Comparison of ENCODE assay signal across 8 mouse cellular contexts in the genomic region with DNA sequence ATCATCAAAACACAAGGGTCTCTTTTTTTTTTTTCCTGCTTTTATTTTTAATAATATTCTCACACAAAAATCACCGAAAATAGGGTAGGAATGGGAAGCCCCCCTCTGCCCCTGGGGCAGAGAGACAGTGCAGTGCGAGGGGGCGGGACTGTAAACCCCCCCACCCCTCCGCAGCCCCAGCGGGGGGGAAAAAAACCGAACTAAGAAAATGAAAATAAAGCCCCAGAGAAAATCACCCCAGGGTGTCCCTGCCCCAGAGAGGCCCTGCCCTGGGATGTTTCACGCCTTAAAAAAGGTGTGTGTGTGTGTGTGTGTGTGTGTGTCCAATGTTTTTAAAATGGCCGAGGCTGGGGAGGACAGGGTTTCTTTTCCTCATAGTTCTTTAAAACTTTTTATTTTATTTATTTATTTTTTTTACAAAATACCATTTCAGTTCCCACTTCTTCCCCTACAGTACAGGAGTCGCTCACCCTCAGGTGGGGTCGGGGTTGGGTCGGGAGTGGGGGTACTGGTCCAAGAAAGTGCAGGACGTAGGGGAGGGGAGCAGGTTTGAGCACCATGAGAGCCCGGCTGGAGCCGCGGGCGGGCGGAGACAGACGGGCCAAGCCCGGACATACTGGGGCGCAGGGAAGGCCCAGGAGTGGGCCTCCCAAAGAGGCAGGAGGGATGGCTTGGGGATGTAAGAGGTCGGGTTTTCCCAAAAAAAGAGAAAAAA. TPM values are rescaled to one million over a fixed set of nuclear protein-coding genes. Genes with fewer than 3 reads are reported as not detected.
DNase-seq lines count a peak whose midpoint lies in the region; ATAC-seq and TF ChIP-seq lines count a peak whose summit lies in the region.

No protein-coding gene starts in this region.

- intact Hi-C loops in heart, postnatal 25 days (cut with DNase I): loop anchor here (5.0 kb wide), 1 partner anchor 301 kb away; a partner anchor contains a TSS

- no peak for TF ChIP-seq CTCF in cerebellum, adult 2 months (IDR thresholded peaks at IDR 0.05; ENCODE audit: borderline replicate concordance, insufficient read depth, low read depth, low read length)
- TF ChIP-seq CTCF in liver, embryonic 14.5 days (IDR thresholded peaks at IDR 0.05; ENCODE audit: low read depth): no peak

- peak overlapping the region; percentile 60 for H3K4me3 ChIP-seq in heart, embryonic 12.5 days
- peak overlapping the region; percentile 52 for H3K4me3 ChIP-seq in cerebellum, adult 2 months (replicated peaks; ENCODE audit: insufficient read depth, low read depth, low read length)
- peak overlapping the region; percentile 87 for H3K4me3 ChIP-seq in heart, embryonic 15.5 days
- H3K4me3 ChIP-seq in liver, embryonic 14.5 days (ENCODE audit: insufficient read depth in 1 of 2, low read depth in 2 of 2, low read length in 2 of 2): no peak overlapping the region

- TF ChIP-seq EP300 in liver, embryonic 14.5 days (IDR thresholded peaks at IDR 0.05; ENCODE audit: low read depth): no peak

- ATAC-seq in heart, embryonic 12.5 days (ENCODE audit: insufficient number of reproducible peaks, low FRiP score): no peak
- no peak for ATAC-seq in heart, embryonic 15.5 days (replicated peaks; ENCODE audit: insufficient number of reproducible peaks, insufficient read depth, low FRiP score, low read depth)
- no peak for ATAC-seq in liver, embryonic 14.5 days (ENCODE audit: insufficient read depth)

- H3K27ac ChIP-seq in heart, embryonic 12.5 days (ENCODE audit: poor library complexity, severe bottlenecking): peak overlapping the region; percentile 93
- no peak overlapping the region; the same call in 1 of the 2 replicates for H3K27ac ChIP-seq in cerebellum, adult 2 months (ENCODE audit: insufficient read depth, low read length)
- H3K27ac ChIP-seq in heart, embryonic 15.5 days: peak overlapping the region; percentile 99
- no peak overlapping the region for H3K27ac ChIP-seq in liver, embryonic 14.5 days

- H3K4me1 ChIP-seq in heart, embryonic 12.5 days (replicated peaks): peaks cover 53% of the 10 kb centered on the region
- H3K4me1 ChIP-seq in cerebellum, adult 2 months (ENCODE audit: control insufficient read depth, insufficient read depth, low read length): peaks cover 13% of the 10 kb centered on the region; the same call in 1 of the 2 replicates
- peaks cover 53% of the 10 kb centered on the region for H3K4me1 ChIP-seq in heart, embryonic 15.5 days (replicated peaks)
- H3K4me1 ChIP-seq in liver, embryonic 14.5 days (replicated peaks; ENCODE audit: control insufficient read depth in 2 of 2, insufficient read depth in 2 of 2, low read length in 1 of 2): peaks cover 6 to 15% of the 10 kb centered on the region in 2 experiments

- H3K27me3 ChIP-seq in heart, embryonic 12.5 days (replicated peaks): no peaks in the 10 kb centered on the region; the same call in 1 of the 2 replicates
- no peaks in the 10 kb centered on the region for H3K27me3 ChIP-seq in cerebellum, adult 2 months (ENCODE audit: control insufficient read depth, insufficient read depth, low read length)
- no peaks in the 10 kb centered on the region for H3K27me3 ChIP-seq in heart, embryonic 15.5 days
- no peaks in the 10 kb centered on the region for H3K27me3 ChIP-seq in liver, embryonic 14.5 days (ENCODE audit: control insufficient read depth, insufficient read depth, low read length)

- H3K4me2 ChIP-seq in heart, embryonic 12.5 days: peak overlapping the region; percentile 76
- peak overlapping the region; percentile 82 for H3K4me2 ChIP-seq in heart, embryonic 15.5 days
- H3K4me2 ChIP-seq in liver, embryonic 14.5 days (ENCODE audit: low read depth): peak overlapping the region; percentile 94; the same call in 1 of the 2 replicates

- no peak for DNase-seq in heart, postnatal 25 days (ENCODE audit: low spot score)
- DNase-seq in cerebellum, adult 2 months: peak; percentile 22 to 25
- no peak for DNase-seq in liver, embryonic 14.5 days (ENCODE audit: low read depth in 3 of 3, low spot score in 3 of 3)
- no peak for DNase-seq in ovary, postnatal 14 days (ENCODE audit: low spot score)
- no peak for DNase-seq in right cerebral cortex, postnatal 4 days
- no peak for DNase-seq in left cerebral cortex, adult 9 months (ENCODE audit: low spot score in 2 of 2)

- H3K9me3 ChIP-seq in heart, embryonic 12.5 days (replicated peaks): no peaks in the 10 kb centered on the region
- H3K9me3 ChIP-seq in heart, embryonic 15.5 days (replicated peaks): no peaks in the 10 kb centered on the region
- no peaks in the 10 kb centered on the region for H3K9me3 ChIP-seq in liver, embryonic 14.5 days (ENCODE audit: control insufficient read depth, low read length)

- 17% methylated on average over 21 of the region's 21 CpGs for WGBS in heart, embryonic 12.5 days
- WGBS in cerebellum, adult 2 months: 49% methylated on average over 21 of the region's 21 CpGs
- 30% methylated on average over 21 of the region's 21 CpGs for WGBS in heart, embryonic 15.5 days
- 51% methylated on average over 21 of the region's 21 CpGs for WGBS in liver, embryonic 14.5 days (ENCODE audit: insufficient replicate concordance)

- H3K36me3 ChIP-seq in heart, embryonic 12.5 days: peaks cover 43% of the 10 kb centered on the region
- peaks cover 39% of the 10 kb centered on the region for H3K36me3 ChIP-seq in heart, embryonic 15.5 days
- H3K36me3 ChIP-seq in liver, embryonic 14.5 days (replicated peaks; ENCODE audit: control insufficient read depth, insufficient read depth, low read depth): peaks cover 5% of the 10 kb centered on the region

- no peak for TF ChIP-seq POLR2A in cerebellum, adult 2 months (IDR thresholded peaks at IDR 0.05; ENCODE audit: borderline replicate concordance, insufficient read depth, low read length)

- H3K9ac ChIP-seq in heart, embryonic 12.5 days: peak overlapping the region; percentile 82
- peak overlapping the region; percentile 54 for H3K9ac ChIP-seq in heart, embryonic 15.5 days
- no peak overlapping the region for H3K9ac ChIP-seq in liver, embryonic 14.5 days (replicated peaks)

RNA-seq across cellular contexts. Expression of a gene that starts 0.6 kb away (rescaled TPM):
- polyA plus RNA-seq in heart, embryonic 12.5 days (2016; fragmentation: Nextera tagmentation; extraction: Ambion mirVana): 34.4 and 35.7 TPM in 2 replicates
- total RNA-seq in heart, postnatal 25 days (2021): 10 to 100 TPM; 22.5 to 23.7 TPM
- 5.7 and 6.0 TPM in 2 replicates for polyA plus RNA-seq in cerebellum, adult 2 months (2012; rRNA removed)
- 37.3 and 40.6 TPM in 2 replicates for polyA plus RNA-seq in heart, embryonic 15.5 days (2015; fragmentation: Nextera tagmentation; extraction: Ambion mirVana)
- polyA plus RNA-seq in liver, embryonic 14.5 days (2012; rRNA removed): 3.7 and 5.3 TPM in 2 replicates
- 4.6 TPM in 2 replicates for polyA plus RNA-seq in liver, embryonic 14.5 days (2014; fragmentation: Nextera tagmentation; extraction: Ambion mirVana)

RNA-seq across cellular contexts. Expression of a gene that starts 3.2 kb away (rescaled TPM):
- polyA plus RNA-seq in heart, embryonic 12.5 days (2016; fragmentation: Nextera tagmentation; extraction: Ambion mirVana): 24.8 and 27.1 TPM in 2 replicates
- total RNA-seq in heart, postnatal 25 days (2021): 10 to 100 TPM; 26.1 to 29.3 TPM
- 40.2 and 41.9 TPM in 2 replicates for polyA plus RNA-seq in cerebellum, adult 2 months (2012; rRNA removed)
- 20.6 and 24.0 TPM in 2 replicates for polyA plus RNA-seq in heart, embryonic 15.5 days (2015; fragmentation: Nextera tagmentation; extraction: Ambion mirVana)
- polyA plus RNA-seq in liver, embryonic 14.5 days (2012; rRNA removed): 4.8 and 8.3 TPM in 2 replicates
- polyA plus RNA-seq in liver, embryonic 14.5 days (2014; fragmentation: Nextera tagmentation; extraction: Ambion mirVana): 6.2 and 7.3 TPM in 2 replicates

RNA-seq across cellular contexts. Expression of a gene that starts 3.4 kb away (rescaled TPM):
- polyA plus RNA-seq in heart, embryonic 12.5 days (2016; fragmentation: Nextera tagmentation; extraction: Ambion mirVana): 147 and 150 TPM in 2 replicates
- 10 to 100 TPM; 97.5 to 99.2 TPM for total RNA-seq in heart, postnatal 25 days (2021)
- 193 and 200 TPM in 2 replicates for polyA plus RNA-seq in cerebellum, adult 2 months (2012; rRNA removed)
- 129 and 132 TPM in 2 replicates for polyA plus RNA-seq in heart, embryonic 15.5 days (2015; fragmentation: Nextera tagmentation; extraction: Ambion mirVana)
- polyA plus RNA-seq in liver, embryonic 14.5 days (2012; rRNA removed): 70.9 and 76.9 TPM in 2 replicates
- polyA plus RNA-seq in liver, embryonic 14.5 days (2014; fragmentation: Nextera tagmentation; extraction: Ambion mirVana): 120 and 127 TPM in 2 replicates

RNA-seq across cellular contexts. Expression of a gene that starts 14.8 kb away (rescaled TPM):
- 24.9 and 25.4 TPM in 2 replicates for polyA plus RNA-seq in heart, embryonic 12.5 days (2016; fragmentation: Nextera tagmentation; extraction: Ambion mirVana)
- 10 to 100 TPM; 25.6 to 30.3 TPM for total RNA-seq in heart, postnatal 25 days (2021)
- 14.0 and 16.5 TPM in 2 replicates for polyA plus RNA-seq in cerebellum, adult 2 months (2012; rRNA removed)
- 18.6 and 19.5 TPM in 2 replicates for polyA plus RNA-seq in heart, embryonic 15.5 days (2015; fragmentation: Nextera tagmentation; extraction: Ambion mirVana)
- polyA plus RNA-seq in liver, embryonic 14.5 days (2012; rRNA removed): 1.1 and 1.4 TPM in 2 replicates
- 2.9 TPM in 2 replicates for polyA plus RNA-seq in liver, embryonic 14.5 days (2014; fragmentation: Nextera tagmentation; extraction: Ambion mirVana)

RNA-seq across cellular contexts. Expression of a gene that starts 29.4 kb away (rescaled TPM):
- 19.2 and 23.5 TPM in 2 replicates for polyA plus RNA-seq in heart, embryonic 12.5 days (2016; fragmentation: Nextera tagmentation; extraction: Ambion mirVana)
- 10 to 100 TPM; 26.4 to 27.9 TPM for total RNA-seq in heart, postnatal 25 days (2021)
- polyA plus RNA-seq in cerebellum, adult 2 months (2012; rRNA removed): 111 and 115 TPM in 2 replicates
- 14.2 and 22.9 TPM in 2 replicates for polyA plus RNA-seq in heart, embryonic 15.5 days (2015; fragmentation: Nextera tagmentation; extraction: Ambion mirVana)
- 13.7 and 14.3 TPM in 2 replicates for polyA plus RNA-seq in liver, embryonic 14.5 days (2012; rRNA removed)
- polyA plus RNA-seq in liver, embryonic 14.5 days (2014; fragmentation: Nextera tagmentation; extraction: Ambion mirVana): 1.9 and 2.4 TPM in 2 replicates

Comparison
In these comparisons a context has a peak if more than half of its experiments do, and no peak if none do; other contexts are left out.
1. H3K27ac ChIP-seq: peak in heart, embryonic 12.5 days (single experiment) and heart, embryonic 15.5 days (single experiment); none in cerebellum, adult 2 months (single experiment) and liver, embryonic 14.5 days (single experiment).
2. H3K4me3 ChIP-seq: peak in heart, embryonic 12.5 days (single experiment), cerebellum, adult 2 months (single experiment) and heart, embryonic 15.5 days (single experiment); none in liver, embryonic 14.5 days (0 of 2).
3. DNase-seq: peak in cerebellum, adult 2 months (2 of 2); none in heart, postnatal 25 days (single experiment), liver, embryonic 14.5 days (0 of 3), ovary, postnatal 14 days (single experiment), right cerebral cortex, postnatal 4 days (single experiment) and left cerebral cortex, adult 9 months (0 of 2).
4. Peak in every context shown above with its lines, with median percentiles within 50 percentile points of each other: H3K4me2 ChIP-seq.